Mouse (Mus musculus): ENCODE measurements around the gene Bdkrb1.

GRCm38 (mm10) chr12:105613559-105613958, 10.7 kb downstream of the Bdkrb1 start:
- TF ChIP-seq CTCF (IDR thresholded peaks at IDR 0.05; ENCODE audit: borderline replicate concordance, insufficient read depth, low read length) = no peak
- no peak for TF ChIP-seq POLR2A (IDR thresholded peaks at IDR 0.05; ENCODE audit: low read depth, low read length)
